Mouse (Mus musculus) MEL (cell line): ENCODE results near the gene Prex1. TPM values are rescaled to one million over a fixed set of nuclear protein-coding genes. Genes with fewer than 3 reads are reported as not detected.
A peak's percentile ranks its signal among the peaks of the same experiment; 100 is the strongest.

ENCODE experiments used
- DNase-seq: peaks from one replicate; pipeline ENCODE4 v3.0.0; 2011; ENCODE audit warnings: low read depth, low spot score
- H3K27ac ChIP-seq: 2 replicates; pipeline ENCODE4 v1.5.1; 2012; ENCODE audit warnings: low read depth, mild to moderate bottlenecking, control low read depth, low read length, moderate library complexity; ENCODE audit not compliant: control insufficient read depth
- H3K27me3 ChIP-seq, 2 experiments: fragments of 150-350 bp in 1 of 2; sonication (generic) in 1 of 2; 2 replicates each; pipeline ENCODE4 v1.6.1; 2012; ENCODE audit warnings: low read length in 2 of 2, mild to moderate bottlenecking in 2 of 2, improper control_type of control experiment in 1 of 2, moderate library complexity in 1 of 2; ENCODE audit not compliant: insufficient read depth in 2 of 2, control insufficient read depth in 1 of 2
- H3K36me3 ChIP-seq, 2 experiments: 2 replicates each; pipeline ENCODE4 v1.6.1; 2012 to 2014; ENCODE audit warnings: low read length in 2 of 2, improper control_type of control experiment in 1 of 2, inconsistent platforms in 1 of 2, mild to moderate bottlenecking in 1 of 2; ENCODE audit not compliant: insufficient read depth in 2 of 2, control insufficient read depth in 1 of 2
- H3K4me1 ChIP-seq, 2 experiments: fragments of 150-350 bp in 1 of 2; sonication (generic) in 1 of 2; 2 replicates each; pipeline ENCODE4 v1.6.1; 2012; ENCODE audit warnings: low read length in 2 of 2, improper control_type of control experiment in 1 of 2, mild to moderate bottlenecking in 1 of 2; ENCODE audit not compliant: insufficient read depth in 2 of 2, control insufficient read depth in 1 of 2
- H3K4me3 ChIP-seq, 2 experiments: fragments of 150-350 bp in 1 of 2; sonication (generic) in 1 of 2; 2 replicates each; pipeline ENCODE4 v1.5.1; 2012; ENCODE audit warnings: low read depth in 2 of 2, low read length in 2 of 2, mild to moderate bottlenecking in 2 of 2, moderate library complexity in 2 of 2, control low read depth in 1 of 2, improper control_type of control experiment in 1 of 2; ENCODE audit not compliant: control insufficient read depth in 1 of 2, insufficient read depth in 1 of 2
- H3K79me2 ChIP-seq: 2 replicates; pipeline ENCODE4 v1.6.1; 2012; ENCODE audit warnings: mild to moderate bottlenecking, low read length, moderate library complexity; ENCODE audit not compliant: control insufficient read depth, poor library complexity, insufficient read depth
- H3K9ac ChIP-seq: 2 replicates; pipeline ENCODE4 v1.6.1; 2012; ENCODE audit warnings: low read depth, mild to moderate bottlenecking, control low read depth, low read length, moderate library complexity; ENCODE audit not compliant: control insufficient read depth, poor library complexity, severe bottlenecking
- H3K9me3 ChIP-seq: fragments of 150-350 bp; sonication (generic); replicated peaks from 2 replicates; pipeline ENCODE4 v1.6.1; 2012; ENCODE audit warnings: mild to moderate bottlenecking, low read length, improper control_type of control experiment, moderate library complexity; ENCODE audit not compliant: insufficient read depth
- BHLHE40 ChIP-seq: IDR thresholded peaks from 2 replicates; pipeline ENCODE4 v1.6.1; 2012; ENCODE audit warnings: low read depth, mild to moderate bottlenecking, inconsistent platforms, low read length, improper control_type of control experiment, borderline replicate concordance
- CHD1 ChIP-seq: IDR thresholded peaks from 2 replicates; pipeline ENCODE4 v1.6.1; 2012; ENCODE audit warnings: low read depth, mild to moderate bottlenecking, inconsistent platforms, low read length, improper control_type of control experiment
- CHD2 ChIP-seq: IDR thresholded peaks from 2 replicates; pipeline ENCODE4 v1.6.1; 2011; ENCODE audit warnings: low read length, improper control_type of control experiment
- CTCF ChIP-seq, 3 experiments: IDR thresholded peaks in 2 of 3; conservative IDR thresholded peaks in 1 of 3; 2 replicates each; pipeline ENCODE4 v1.5.1; 2011 to 2012; ENCODE audit warnings: low read length in 3 of 3, low read depth in 2 of 3, mild to moderate bottlenecking in 2 of 3, improper control_type of control experiment in 1 of 3, inconsistent platforms in 1 of 3, mixed read lengths in 1 of 3, moderate library complexity in 1 of 3; ENCODE audit not compliant: control insufficient read depth in 1 of 3, insufficient read depth in 1 of 3, poor library complexity in 1 of 3, severe bottlenecking in 1 of 3
- E2F4 ChIP-seq: IDR thresholded peaks from 2 replicates; pipeline ENCODE4 v1.6.1; 2011; ENCODE audit warnings: low read depth, low read length, improper control_type of control experiment, borderline replicate concordance
- ELF1 ChIP-seq: IDR thresholded peaks from 2 replicates; pipeline ENCODE4 v1.6.1; 2014; ENCODE audit warnings: low read depth, mild to moderate bottlenecking, inconsistent platforms, low read length, improper control_type of control experiment, moderate library complexity
- EP300 ChIP-seq, 2 experiments: IDR thresholded peaks; 2 replicates each; pipeline ENCODE4 v1.6.1; 2011; ENCODE audit warnings: improper control_type of control experiment in 2 of 2, low read length in 2 of 2, low read depth in 1 of 2, mild to moderate bottlenecking in 1 of 2
- KAT2A ChIP-seq: conservative IDR thresholded peaks from 2 replicates; pipeline ENCODE4 v1.6.1; 2012; ENCODE audit warnings: low read depth, low read length, improper control_type of control experiment, inconsistent platforms
- MAX ChIP-seq: IDR thresholded peaks from 2 replicates; pipeline ENCODE4 v1.6.1; 2011; ENCODE audit warnings: low read length, improper control_type of control experiment
- MAZ ChIP-seq: IDR thresholded peaks from 2 replicates; pipeline ENCODE4 v1.6.1; 2012; ENCODE audit warnings: low read depth, mild to moderate bottlenecking, inconsistent platforms, low read length, improper control_type of control experiment
- MYB ChIP-seq: IDR thresholded peaks from 2 replicates; pipeline ENCODE4 v1.6.1; 2011; ENCODE audit warnings: mild to moderate bottlenecking, low read depth, low read length, improper control_type of control experiment
- MYC ChIP-seq: IDR thresholded peaks from 2 replicates; pipeline ENCODE4 v1.6.1; 2011; ENCODE audit warnings: low read depth, mild to moderate bottlenecking, low read length, improper control_type of control experiment, moderate library complexity
- NRF1 ChIP-seq: IDR thresholded peaks from 2 replicates; pipeline ENCODE4 v1.6.1; 2014; ENCODE audit warnings: low read depth, mild to moderate bottlenecking, inconsistent platforms, low read length, improper control_type of control experiment, moderate library complexity; ENCODE audit not compliant: poor library complexity, insufficient read depth, severe bottlenecking
- POLR2AphosphoS2 ChIP-seq: IDR thresholded peaks from 2 replicates; pipeline ENCODE4 v1.6.1; 2011; ENCODE audit warnings: low read length, improper control_type of control experiment
- RAD21 ChIP-seq: IDR thresholded peaks from 2 replicates; pipeline ENCODE4 v1.6.1; 2011; ENCODE audit warnings: mild to moderate bottlenecking, low read depth, low read length, improper control_type of control experiment
- SIN3A ChIP-seq: IDR thresholded peaks from 2 replicates; pipeline ENCODE4 v1.6.1; 2012; ENCODE audit warnings: low read length, improper control_type of control experiment, inconsistent platforms
- SMC3 ChIP-seq: IDR thresholded peaks from 2 replicates; pipeline ENCODE4 v1.6.1; 2011; ENCODE audit warnings: low read depth, low read length, improper control_type of control experiment
- TAL1 ChIP-seq: IDR thresholded peaks from 2 replicates; pipeline ENCODE4 v1.6.1; 2012; ENCODE audit warnings: mild to moderate bottlenecking, inconsistent platforms, low read length, moderate library complexity, mixed read lengths
- TBP ChIP-seq: IDR thresholded peaks from 2 replicates; pipeline ENCODE4 v1.8.0; 2011; ENCODE audit warnings: low read depth, low read length, improper control_type of control experiment
- USF1 ChIP-seq: IDR thresholded peaks from 2 replicates; pipeline ENCODE4 v1.6.1; 2014; ENCODE audit warnings: low read depth, mild to moderate bottlenecking, inconsistent platforms, low read length, improper control_type of control experiment, moderate library complexity
- ZNF384 ChIP-seq: IDR thresholded peaks from 2 replicates; pipeline ENCODE4 v1.6.1; 2012; ENCODE audit warnings: low read depth, mild to moderate bottlenecking, inconsistent platforms, low read length, improper control_type of control experiment
- polyA plus RNA-seq, 2 experiments: library from polyadenylated mRNA; stranded (reverse) in 1 of 2; unstranded in 1 of 2; fragments of >175 nt in 1 of 2; fragments of >200 nt in 1 of 2; gene quantifications; 2 replicates each; pipeline versions ENCODE4 v1.2.1 to v1.2.4; 2012; ENCODE audit warnings: low replicate concordance in 2 of 2, low read depth in 1 of 2; ENCODE audit not compliant: insufficient read length in 2 of 2, insufficient read depth in 1 of 2, missing spikeins in 1 of 2
- total RNA-seq: library from RNA; depleted of rRNA; stranded (reverse); fragments of 300-350 nt; gene quantifications from 2 replicates; pipeline ENCODE4 v1.2.3, GENCODE M21; 2012

Prex1 gene
- total and polyA plus RNA-seq, 3 experiments, result 8.0 to 33.1 (median 15.8) TPM

DNA sequence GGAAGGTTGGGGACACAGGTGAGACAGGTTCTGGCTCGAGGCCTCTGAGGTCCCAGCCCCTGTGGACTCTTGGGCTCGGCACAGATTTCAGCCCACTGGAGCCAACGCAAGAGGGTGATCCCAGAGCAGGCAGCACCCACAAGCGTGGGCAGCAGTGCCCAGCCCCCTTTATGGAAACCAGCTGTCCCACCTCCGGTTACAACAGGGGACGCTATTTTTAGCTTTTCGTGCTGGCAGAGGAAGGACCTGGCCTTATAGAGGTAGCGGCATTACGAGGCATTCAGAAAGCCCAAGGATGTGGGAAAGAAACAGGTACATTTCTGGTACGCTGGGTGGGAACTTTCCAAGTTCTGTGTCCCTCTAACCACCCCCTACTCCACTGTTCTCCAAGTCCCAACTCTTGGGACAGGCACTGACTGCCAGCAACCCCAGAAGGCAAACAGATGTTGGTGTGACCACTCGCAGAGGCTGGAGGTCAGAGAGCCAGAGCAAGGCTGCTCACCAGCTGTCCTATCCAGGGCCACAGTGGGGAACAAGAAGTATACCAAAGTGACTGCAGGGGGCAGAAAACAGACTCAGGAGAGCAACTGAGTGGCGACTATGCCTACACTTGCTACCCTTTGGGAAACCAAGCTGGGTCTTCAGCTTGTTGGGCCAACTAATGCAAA is 108.3 kb downstream of the Prex1 start:
- Histone ChIP-seq H3K9ac (no peak overlapping the region), H3K27ac (no peak overlapping the region), H3K4me3 (no peak overlapping the region), H3K79me2 (no peaks in the 10 kb centered on the region)
- DNase-seq, result no peak
- TF ChIP-seq SIN3A (no peak), MAZ (no peak), TAL1 (no peak), BHLHE40 (no peak), TBP (no peak), SMC3 (peak; percentile 43), EP300 (IDR thresholded peaks at IDR 0.05; ENCODE audit: low read depth in 1 of 2, low read length in 2 of 2) (no peak), POLR2AphosphoS2 (no peak), MYB (no peak), MAX (no peak), CTCF (IDR thresholded peaks at IDR 0.05 in 2 of 3, conservative IDR thresholded peaks at IDR 0.05 in 1 of 3; ENCODE audit: control insufficient read depth in 1 of 3, insufficient read depth in 1 of 3, low read depth in 2 of 3, low read length in 3 of 3, poor library complexity in 1 of 3, severe bottlenecking in 1 of 3) (peak in 1 of 3 experiments; percentile 17; a peak in 1 of 6 replicates), CHD1 (no peak), KAT2A (no peak), RAD21 (peak; percentile 13), USF1 (no peak)
- TF ChIP-seq, all 39 proteins: peak for 3
- Histone ChIP-seq H3K4me1 (no peaks in the 10 kb centered on the region), H3K27me3 (no peaks in the 10 kb centered on the region), H3K9me3 (no peaks in the 10 kb centered on the region), H3K36me3 (no peaks in the 10 kb centered on the region)

DNA sequence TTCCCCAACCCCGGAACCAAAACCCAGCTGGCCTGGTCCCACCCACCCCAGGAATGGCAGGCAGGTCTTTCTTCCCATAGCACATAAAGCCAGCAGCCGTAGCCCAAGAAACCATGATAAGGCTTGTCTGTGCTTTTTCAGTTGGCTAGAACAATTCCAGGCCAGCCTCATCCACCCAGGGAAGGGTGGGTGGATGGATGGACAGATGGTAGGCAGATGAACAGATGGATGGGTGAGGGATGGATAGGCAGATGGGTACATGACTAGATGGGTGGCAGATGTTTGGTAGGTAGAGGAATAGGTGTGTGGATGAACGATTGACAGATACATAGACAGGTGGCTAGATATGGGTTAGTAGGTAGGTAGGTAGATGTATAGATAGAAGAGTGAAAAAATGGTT is 110.7 kb downstream of the Prex1 start:
- no peak for DNase-seq
- TF ChIP-seq RAD21, result no peak
- no peak for TF ChIP-seq ZNF384
- TF ChIP-seq TBP, result no peak
- no peak for TF ChIP-seq MAZ
- TF ChIP-seq CHD2, result no peak
- no peak for TF ChIP-seq SMC3
- no peak for TF ChIP-seq MYC
- no peak for TF ChIP-seq TAL1
- no peak for TF ChIP-seq MYB
- TF ChIP-seq MAX, result no peak
- TF ChIP-seq KAT2A, result no peak
- no peak for TF ChIP-seq E2F4
- no peak for TF ChIP-seq EP300 (IDR thresholded peaks at IDR 0.05; ENCODE audit: low read depth in 1 of 2, low read length in 2 of 2)
- TF ChIP-seq ELF1, result no peak
- TF ChIP-seq NRF1, result no peak
- H3K9ac ChIP-seq, result no peak overlapping the region
- H3K9me3 ChIP-seq, result no peaks in the 10 kb centered on the region
- H3K4me1 ChIP-seq, result no peaks in the 10 kb centered on the region
- H3K79me2 ChIP-seq, result no peaks in the 10 kb centered on the region
- no peaks in the 10 kb centered on the region for H3K36me3 ChIP-seq
- H3K27me3 ChIP-seq, result no peaks in the 10 kb centered on the region
- no peak overlapping the region for H3K4me3 ChIP-seq
- H3K27ac ChIP-seq, result no peak overlapping the region
